Mouse (Mus musculus) testis, adult 2 months (tissue): ENCODE results near the gene Mindy4.

Experiments used
- CTCF ChIP-seq: fragments of 200-500 bp; IDR thresholded peaks from 2 replicates; pipeline ENCODE4 v1.5.1; 2012; ENCODE audit warnings: low read depth, mild to moderate bottlenecking, inconsistent platforms, low read length, moderate library complexity; ENCODE audit not compliant: control insufficient read depth, insufficient read depth, insufficient replicate concordance
- POLR2A ChIP-seq: fragments of 200-500 bp; IDR thresholded peaks from 2 replicates; pipeline ENCODE4 v1.6.1; 2012; ENCODE audit warnings: low read depth, mild to moderate bottlenecking, inconsistent platforms, low read length, moderate library complexity; ENCODE audit not compliant: control insufficient read depth

GRCm38 (mm10) chr6:55246911-55247438 lies 43.8 kb downstream of the Mindy4 start:
- no peak for TF ChIP-seq CTCF
- TF ChIP-seq POLR2A: no peak
